Mouse (Mus musculus) cerebellum, postnatal 10 days (tissue): ENCODE results near the gene Knstrn.
A peak's percentile ranks its signal among the peaks of the same experiment; 100 is the strongest.

Experiments used
- DNase-seq, 2 experiments: peaks; one replicate each; pipeline ENCODE4 v3.0.0; 2021; ENCODE audit warnings: mixed read lengths in 2 of 2

Knstrn gene

GRCm38 (mm10) chr2:118790551-118791525 lies 23.0 kb upstream of the Knstrn start:
- DNase-seq = peak; percentile 93 to 95

- peak; percentile 76 to 79 for DNase-seq
Measured at GRCm38 (mm10) chr2:118791591-118792258, 22.1 kb upstream of the Knstrn start.

GRCm38 (mm10) chr2:118792259-118792613 lies 21.6 kb upstream of the Knstrn start:
- peak in 1 of 2 experiments; percentile 17 for DNase-seq

DNA sequence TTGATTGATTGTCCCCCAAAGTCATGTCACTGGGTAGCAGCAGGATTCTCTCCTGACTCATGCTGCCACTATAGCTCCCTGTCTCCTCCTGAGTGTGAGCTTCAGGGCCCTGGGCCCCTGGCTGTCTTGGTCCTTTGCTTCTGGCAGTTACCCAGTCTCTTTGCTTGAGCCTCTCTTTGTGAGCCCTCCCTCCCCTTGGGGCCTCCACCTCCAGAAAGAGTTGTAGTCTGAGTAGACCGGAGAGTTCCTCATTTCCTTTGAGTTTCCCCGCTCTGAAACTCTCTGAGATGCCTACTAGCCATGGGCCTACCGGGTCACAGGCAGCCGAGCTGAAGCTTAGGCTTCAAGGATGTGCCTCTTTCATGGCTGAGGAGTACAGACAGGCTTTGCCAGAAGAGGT lies 20.2 kb upstream of the Knstrn start:
- no peak for DNase-seq

- no peak for DNase-seq
Measured at GRCm38 (mm10) chr2:118802542-118803118, 11.2 kb upstream of the Knstrn start.

GRCm38 (mm10) chr2:118804474-118804873 lies 9.3 kb upstream of the Knstrn start:
- no peak for DNase-seq

- no peak for DNase-seq
Measured at GRCm38 (mm10) chr2:118805137-118805536, 8.7 kb upstream of the Knstrn start.

GRCm38 (mm10) chr2:118805756-118806155 lies 8.0 kb upstream of the Knstrn start:
- DNase-seq = no peak

GRCm38 (mm10) chr2:118806860-118807259 lies 6.9 kb upstream of the Knstrn start:
- peak; percentile 83 to 87 for DNase-seq

GRCm38 (mm10) chr2:118810861-118811260 lies 2.9 kb upstream of the Knstrn start:
- DNase-seq = no peak

DNA sequence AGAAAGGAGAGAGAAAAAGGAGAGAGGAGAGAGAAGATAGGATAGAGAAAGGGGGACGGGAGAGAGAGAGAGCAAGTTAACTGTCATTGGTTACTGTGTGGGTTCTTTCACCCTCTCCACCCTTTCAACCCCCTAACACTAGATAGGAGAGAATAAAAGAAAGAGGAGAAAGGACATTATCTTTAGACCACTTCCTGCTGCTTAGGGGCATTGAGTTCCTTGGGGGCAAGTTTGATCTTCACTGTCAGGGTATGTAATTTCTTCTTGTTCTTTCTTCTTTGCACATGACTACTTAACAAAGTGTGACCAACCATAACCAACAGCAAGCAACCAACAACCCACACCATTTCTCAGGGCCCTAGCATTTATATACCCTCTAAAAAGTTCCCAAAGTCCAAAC lies 1.1 kb upstream of the Knstrn start:
- no peak for DNase-seq

DNA sequence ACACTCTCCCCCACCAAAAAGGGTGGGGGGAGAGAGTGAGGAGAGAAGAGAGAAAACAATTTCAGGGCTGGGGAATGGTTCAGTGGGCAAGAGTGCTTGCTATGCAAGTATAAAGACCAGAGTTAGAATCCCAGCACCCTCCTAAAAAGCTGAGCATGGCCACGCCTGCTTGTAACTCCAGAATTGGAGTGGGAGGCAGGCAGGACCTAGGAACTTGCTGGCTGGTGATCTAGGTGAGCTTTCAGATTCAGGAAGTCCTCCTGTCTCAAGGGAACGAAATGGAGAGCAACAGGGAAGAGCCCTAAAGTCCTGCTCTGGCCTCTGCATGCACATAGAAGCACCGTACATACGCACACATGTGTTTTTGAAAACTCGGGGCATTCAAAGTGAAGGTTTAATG lies 9.0 kb downstream of the Knstrn start:
- no peak for DNase-seq

GRCm38 (mm10) chr2:118824396-118824795 lies 10.6 kb downstream of the Knstrn start:
- no peak for DNase-seq

DNA sequence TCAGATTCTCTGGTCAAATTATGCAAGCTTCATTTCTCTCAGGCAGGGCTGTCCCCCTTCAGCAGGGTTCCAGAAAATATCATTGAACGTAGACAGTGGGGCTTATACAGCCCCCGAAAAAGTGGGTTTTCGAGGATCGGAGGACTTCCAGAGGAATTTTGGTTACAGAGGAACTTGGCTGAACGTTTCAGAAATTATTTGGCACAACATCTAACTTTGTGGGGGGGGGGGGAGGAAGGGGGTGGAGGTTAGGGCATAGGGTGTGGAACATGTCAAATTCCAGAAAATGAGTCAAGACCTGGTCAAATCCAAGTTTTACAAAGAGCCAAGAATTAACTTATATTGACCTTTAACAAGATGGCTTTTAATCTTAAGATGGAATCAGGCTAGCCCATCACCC lies 15.3 kb downstream of the Knstrn start:
- no peak for DNase-seq

- no peak for DNase-seq
Measured at GRCm38 (mm10) chr2:118834061-118834460, 20.3 kb downstream of the Knstrn start.

DNA sequence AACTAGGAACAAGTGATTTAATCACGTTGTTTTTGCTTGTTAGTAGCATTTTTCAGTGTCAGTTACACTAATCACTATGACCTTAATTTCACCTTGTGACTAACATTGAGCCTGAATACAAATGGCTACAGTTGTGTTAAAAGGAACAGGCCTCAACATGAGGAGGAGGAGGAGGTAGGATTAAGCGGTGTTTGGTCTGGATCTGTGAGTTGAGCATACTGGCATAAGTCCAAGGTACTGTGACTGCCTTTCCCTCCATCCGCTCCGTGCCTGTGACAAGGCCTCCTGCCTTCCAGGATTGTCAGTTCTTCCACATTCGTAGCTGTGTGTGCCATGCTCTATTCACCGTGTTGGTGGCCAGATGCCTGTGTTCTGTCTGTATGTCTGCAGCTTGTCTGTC lies 21.3 kb downstream of the Knstrn start:
- DNase-seq = no peak

DNA sequence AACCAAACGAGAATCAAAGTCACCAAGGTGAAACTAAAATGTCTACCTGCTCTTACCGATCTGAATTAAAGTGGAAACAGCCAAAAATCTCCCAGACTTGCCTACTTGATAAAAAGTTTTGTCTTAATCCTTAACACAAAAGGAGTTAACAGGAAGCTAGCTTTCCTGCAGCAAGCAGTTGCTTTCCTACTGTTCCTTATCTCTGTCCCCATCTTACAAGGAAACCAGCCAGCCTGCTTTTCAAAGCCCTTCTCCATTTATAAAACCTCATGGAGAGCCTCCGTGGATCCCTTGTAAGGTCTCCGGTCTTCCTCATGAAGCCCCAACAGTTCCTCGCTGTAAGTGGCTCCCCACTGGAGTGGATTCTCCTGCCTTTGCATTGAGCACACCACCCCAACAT lies 24.5 kb downstream of the Knstrn start:
- DNase-seq = no peak

- no peak for DNase-seq
Measured at GRCm38 (mm10) chr2:118841186-118841585, 27.4 kb downstream of the Knstrn start.

DNA sequence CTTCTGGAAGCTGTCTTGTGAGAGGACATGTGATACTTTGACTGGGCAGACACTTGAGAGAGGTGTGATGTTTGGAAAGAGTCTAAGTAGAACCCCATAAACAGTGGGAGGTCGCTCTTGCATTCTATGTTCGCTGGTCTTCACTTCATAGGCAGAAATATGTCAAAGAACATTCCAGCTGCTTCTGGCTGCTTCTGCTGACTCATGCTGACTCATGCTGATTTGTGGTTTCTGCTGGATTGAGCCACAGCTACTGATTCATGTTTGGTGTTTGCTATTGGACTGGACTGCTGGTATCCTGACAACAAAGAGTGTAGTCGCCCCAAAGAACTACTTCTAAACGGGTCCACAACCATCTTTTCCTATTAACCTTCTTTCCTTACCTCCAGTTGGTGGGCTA lies 28.0 kb downstream of the Knstrn start:
- DNase-seq = no peak

- DNase-seq = no peak
Measured at GRCm38 (mm10) chr2:118844427-118844826, 30.6 kb downstream of the Knstrn start.

- peak; percentile 88 to 92 for DNase-seq
Measured at GRCm38 (mm10) chr2:118846246-118846645, 32.4 kb downstream of the Knstrn start.

DNA sequence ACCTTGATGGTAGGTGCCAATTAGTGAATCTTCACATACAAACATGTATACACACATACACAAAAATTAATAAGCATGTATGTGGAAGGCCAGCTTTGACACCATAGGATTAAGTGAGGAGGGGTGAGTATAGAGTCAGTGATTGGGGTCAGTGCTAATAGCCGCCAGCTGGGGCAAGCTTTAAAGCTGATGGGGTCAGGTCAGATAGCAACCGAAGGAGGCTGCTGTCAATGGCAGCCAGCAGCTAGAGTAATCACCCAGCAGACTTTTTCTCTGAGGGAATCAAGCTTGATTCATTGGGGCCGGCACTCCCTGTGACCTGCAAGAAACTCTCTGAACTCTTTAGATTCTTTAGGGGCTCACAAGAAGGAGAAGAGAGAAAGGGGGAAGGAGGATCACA lies 38.0 kb downstream of the Knstrn start:
- DNase-seq = no peak

GRCm38 (mm10) chr2:118861454-118862339 lies 47.9 kb downstream of the Knstrn start, which contains the start of gene Ivd:
TSS of gene Ivd (plus strand) at chr2:118861954.
- DNase-seq = peak; percentile 97
